Mouse (Mus musculus) cerebral cortex, adult 2 months (tissue): ENCODE results near the gene Ptch2.

Experiments
- WGBS: fragments of 180-500 bp; shearing (Covaris S2); methylation state at CpG from one replicate; pipeline ENCODE4 v1.1.7; 2018; 5-methylcytosine and 5-hydroxymethylcytosine counted together

The Ptch2 gene

GRCm38 (mm10) chr4:117105127-117105526 lies 9.3 kb downstream of the Ptch2 start:
- WGBS, result 41% methylated on average over 10 of the region's 10 CpGs

GRCm38 (mm10) chr4:117107813-117108523 lies 12.1 kb downstream of the Ptch2 start:
- 93% methylated on average over 18 of the region's 18 CpGs for WGBS

GRCm38 (mm10) chr4:117108524-117108849 lies 12.6 kb downstream of the Ptch2 start:
- 97% methylated on average over 6 of the region's 6 CpGs for WGBS

GRCm38 (mm10) chr4:117109330-117109729 lies 13.5 kb downstream of the Ptch2 start:
- WGBS, result 95% methylated on average over 25 of the region's 25 CpGs

GRCm38 (mm10) chr4:117110249-117110648 lies 14.4 kb downstream of the Ptch2 start:
- WGBS, result 92% methylated on average over 13 of the region's 13 CpGs

- 95% methylated on average over 11 of the region's 11 CpGs for whole genome bisulfite sequencing
Observed at GRCm38 (mm10) chr4:117110985-117111384, 15.1 kb downstream of the Ptch2 start.

- WGBS, result 92% methylated on average over 1 of the region's 1 CpGs
Observed at GRCm38 (mm10) chr4:117113237-117113636, 17.4 kb downstream of the Ptch2 start.

GRCm38 (mm10) chr4:117115592-117115991 lies 19.7 kb downstream of the Ptch2 start:
- WGBS, result 83% methylated on average over 5 of the region's 5 CpGs

- WGBS, result 95% methylated on average over 7 of the region's 7 CpGs
Observed at GRCm38 (mm10) chr4:117117931-117118330, 22.1 kb downstream of the Ptch2 start.

GRCm38 (mm10) chr4:117119636-117120035 lies 23.8 kb downstream of the Ptch2 start:
- WGBS, result 64% methylated on average over 5 of the region's 5 CpGs

- 3% methylated on average over 10 of the region's 10 CpGs for WGBS
Observed at GRCm38 (mm10) chr4:117120052-117120444, 24.2 kb downstream of the Ptch2 start.

- WGBS, result under 1% methylated on average over 69 of the region's 69 CpGs
Observed at GRCm38 (mm10) chr4:117120445-117121414, 24.9 kb downstream of the Ptch2 start.

GRCm38 (mm10) chr4:117122209-117122608 lies 26.3 kb downstream of the Ptch2 start:
- 83% methylated on average over 4 of the region's 4 CpGs for WGBS

- 77% methylated on average over 7 of the region's 9 CpGs for WGBS
Observed at GRCm38 (mm10) chr4:117123546-117124217, 27.8 kb downstream of the Ptch2 start.

GRCm38 (mm10) chr4:117124218-117124517 lies 28.3 kb downstream of the Ptch2 start:
- WGBS, result 72% methylated on average over 3 of the region's 3 CpGs

GRCm38 (mm10) chr4:117124518-117125347 lies 28.9 kb downstream of the Ptch2 start:
- 59% methylated on average over 14 of the region's 14 CpGs for WGBS

- 22% methylated on average over 8 of the region's 8 CpGs for WGBS
Observed at GRCm38 (mm10) chr4:117125348-117125909, 29.6 kb downstream of the Ptch2 start, which contains the start of gene Btbd19. Gene Btbd19, minus strand, starts transcription at chr4:117125725.

GRCm38 (mm10) chr4:117125910-117126674 lies 30.2 kb downstream of the Ptch2 start:
- 40% methylated on average over 15 of the region's 15 CpGs for WGBS

- 73% methylated on average over 9 of the region's 9 CpGs for WGBS
Observed at GRCm38 (mm10) chr4:117126675-117127290, 30.9 kb downstream of the Ptch2 start, which contains the start of gene Tctex1d4. Gene Tctex1d4, plus strand, starts transcription at chr4:117126794.
